ENCODE assay signal across 9 mouse cellular contexts in the genomic region with DNA sequence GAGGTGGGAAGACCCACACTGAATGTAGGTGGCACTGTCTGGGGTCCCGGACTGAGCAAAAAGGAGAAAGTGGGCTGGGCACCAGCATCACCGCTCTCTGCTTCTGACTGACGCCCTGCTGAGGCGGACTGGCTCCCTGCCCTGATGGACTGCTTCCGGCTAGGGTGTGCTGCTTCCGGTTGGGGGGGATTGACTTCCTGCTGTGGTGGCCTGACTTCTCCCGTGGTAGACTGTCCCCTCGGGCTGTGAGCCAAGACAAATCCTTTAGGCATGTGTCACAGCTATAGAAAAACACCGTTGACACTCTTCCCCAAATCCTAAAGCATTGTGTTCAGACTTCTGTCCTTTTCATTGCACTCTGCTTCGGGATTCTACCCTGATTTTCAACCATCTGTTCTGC. TPM values are rescaled to one million over a fixed set of nuclear protein-coding genes. Genes with fewer than 3 reads are reported as not detected.
DNase-seq lines count a peak whose midpoint lies in the region; ATAC-seq and TF ChIP-seq lines count a peak whose summit lies in the region.
"Had no signal": no experiment of that assay in that cellular context is flagged by ENCODE, and none has a peak within 500 bp of the region (broad histone marks: within the 10 kb centered on the region; RNA-seq: fewer than 3 reads in every experiment).

No protein-coding gene starts in this region.

- no peak overlapping the region for H3K4me3 ChIP-seq in heart, embryonic 11.5 days (ENCODE audit: low read depth, low read length)
- H3K4me3 ChIP-seq in forebrain, postnatal 0 days (ENCODE audit: low read depth, low read length) = no peak overlapping the region
- no peak overlapping the region for H3K4me3 ChIP-seq in intestine, embryonic 16.5 days (ENCODE audit: low read length)
- H3K4me3 ChIP-seq: erythroblast, embryonic 14.5 days had no signal

- H3K36me3 ChIP-seq in heart, embryonic 11.5 days (ENCODE audit: control insufficient read depth, insufficient read depth, low read length) = no peaks in the 10 kb centered on the region
- H3K36me3 ChIP-seq in forebrain, postnatal 0 days (ENCODE audit: insufficient read depth) = no peaks in the 10 kb centered on the region
- H3K36me3 ChIP-seq in intestine, embryonic 16.5 days (ENCODE audit: control insufficient read depth, insufficient read depth, low read length) = no peaks in the 10 kb centered on the region

- H3K4me1 ChIP-seq in heart, embryonic 11.5 days (ENCODE audit: control insufficient read depth, insufficient read depth, low read length) = peaks cover 3% of the 10 kb centered on the region; the same call in 1 of the 2 replicates
- no peaks in the 10 kb centered on the region for H3K4me1 ChIP-seq in forebrain, postnatal 0 days (ENCODE audit: insufficient read depth)
- H3K4me1 ChIP-seq in intestine, embryonic 16.5 days (ENCODE audit: control insufficient read depth, insufficient read depth, low read length) = no peaks in the 10 kb centered on the region

- no peak overlapping the region for H3K9ac ChIP-seq in heart, embryonic 11.5 days (ENCODE audit: low read depth, low read length)
- H3K9ac ChIP-seq in forebrain, postnatal 0 days = no peak overlapping the region
- no peak overlapping the region for H3K9ac ChIP-seq in intestine, embryonic 16.5 days (ENCODE audit: low read depth, low read length)

- H3K27ac ChIP-seq in heart, embryonic 11.5 days (ENCODE audit: low read depth, low read length) = no peak overlapping the region
- no peak overlapping the region for H3K27ac ChIP-seq in forebrain, postnatal 0 days (ENCODE audit: low read depth, low read length)
- no peak overlapping the region for H3K27ac ChIP-seq in intestine, embryonic 16.5 days (ENCODE audit: low read length)

- H3K9me3 ChIP-seq in heart, embryonic 11.5 days (replicated peaks; ENCODE audit: control insufficient read depth, low read length) = no peaks in the 10 kb centered on the region
- no peaks in the 10 kb centered on the region for H3K9me3 ChIP-seq in forebrain, postnatal 0 days (ENCODE audit: low read length)
- H3K9me3 ChIP-seq in intestine, embryonic 16.5 days (ENCODE audit: control insufficient read depth, low read length) = no peaks in the 10 kb centered on the region

- H3K27me3 ChIP-seq in heart, embryonic 11.5 days (ENCODE audit: control insufficient read depth, insufficient read depth, low read length) = no peaks in the 10 kb centered on the region
- H3K27me3 ChIP-seq in forebrain, postnatal 0 days (ENCODE audit: insufficient read depth, low read length) = no peaks in the 10 kb centered on the region
- no peaks in the 10 kb centered on the region for H3K27me3 ChIP-seq in intestine, embryonic 16.5 days (replicated peaks; ENCODE audit: control insufficient read depth, insufficient read depth, low read length)

- peak; percentile 96 for DNase-seq in heart, adult 11 months
- DNase-seq in adrenal gland, postnatal 25 days = peak; percentile 26
- DNase-seq in heart, postnatal 36 days = peak; percentile 32 to 46
- DNase-seq in lung, postnatal 10 days = peak; percentile 75
- no peak for DNase-seq in forebrain, postnatal 0 days
- DNase-seq in embryo, embryonic 10 days (ENCODE audit: low spot score) = no peak

- no peak overlapping the region for H3K4me2 ChIP-seq in heart, embryonic 11.5 days
- no peak overlapping the region for H3K4me2 ChIP-seq in forebrain, postnatal 0 days (ENCODE audit: low read depth)
- H3K4me2 ChIP-seq in intestine, embryonic 16.5 days (ENCODE audit: low read depth, low read length) = no peak overlapping the region

- 57% methylated on average over 10 of the region's 10 CpGs for WGBS in heart, embryonic 11.5 days (ENCODE audit: insufficient replicate concordance)
- 68% methylated on average over 10 of the region's 10 CpGs for WGBS in forebrain, postnatal 0 days
- 65% methylated on average over 10 of the region's 10 CpGs for whole genome bisulfite sequencing in intestine, embryonic 16.5 days

- intact Hi-C loops in heart, postnatal 36 days (cut with DNase I) = loop anchor here (1.0 kb wide), 1 partner anchor 45 kb away; no protein-coding TSS in a partner anchor

- TF ChIP-seq CTCF in forebrain, postnatal 0 days (IDR thresholded peaks at IDR 0.05; ENCODE audit: low read depth) = no peak

- ATAC-seq in heart, embryonic 11.5 days (replicated peaks; ENCODE audit: insufficient number of reproducible peaks, low FRiP score, low TSS enrichment) = no peak
- no peak for ATAC-seq in forebrain, postnatal 0 days
- ATAC-seq in intestine, embryonic 16.5 days = no peak

RNA-seq across cellular contexts. Expression of a gene that starts 26.0 kb away (rescaled TPM):
- polyA plus RNA-seq in heart, embryonic 11.5 days (2014; fragmentation: Nextera tagmentation; extraction: Ambion mirVana) = 4.8 and 6.3 TPM in 2 replicates
- total RNA-seq in adrenal gland, postnatal 25 days (2021) = 19.8 and 20.7 TPM in 2 replicates
- 10 to 100 TPM; 19.9 to 21.5 TPM for total RNA-seq in heart, postnatal 36 days (2021)
- 21.8 and 26.4 TPM in 2 replicates for total RNA-seq in forebrain, postnatal 0 days (2014; rRNA removed)
- polyA plus RNA-seq in forebrain, postnatal 0 days (2015; fragmentation: Nextera tagmentation; extraction: Ambion mirVana) = 7.2 and 7.8 TPM in 2 replicates
- polyA plus RNA-seq in intestine, embryonic 16.5 days (2015; fragmentation: Nextera tagmentation; extraction: Ambion mirVana) = 11.3 and 13.4 TPM in 2 replicates

Comparison
In these comparisons a context has a peak if more than half of its experiments do, and no peak if none do; other contexts are left out.
1. DNase-seq: peak in heart, adult 11 months (single experiment), adrenal gland, postnatal 25 days (single experiment), heart, postnatal 36 days (2 of 2) and lung, postnatal 10 days (single experiment); none in forebrain, postnatal 0 days (single experiment) and embryo, embryonic 10 days (single experiment).